Mouse (Mus musculus) embryonic facial prominence, embryonic 10.5 days (tissue): ENCODE data around the gene Rpl6. TPM values are rescaled to one million over a fixed set of nuclear protein-coding genes. Genes with fewer than 3 reads are reported as not detected.

ENCODE experiments used
- DNase-seq: peaks from one replicate; pipeline ENCODE4 v3.0.0-alpha.2; 2017; ENCODE audit warnings: low spot score
- H3K27ac ChIP-seq: fragments of 300-500 bp; sonication (generic); replicated peaks from 2 replicates; pipeline ENCODE4 v1.5.1; 2016; ENCODE audit warnings: mild to moderate bottlenecking
- H3K27me3 ChIP-seq: fragments of 300-500 bp; sonication (generic); replicated peaks from 2 replicates; pipeline ENCODE4 v1.6.1; 2016; ENCODE audit warnings: low read depth, mild to moderate bottlenecking; ENCODE audit not compliant: poor library complexity, severe bottlenecking
- H3K36me3 ChIP-seq: fragments of 300-500 bp; sonication (generic); replicated peaks from 2 replicates; pipeline ENCODE4 v1.6.1; 2016; ENCODE audit warnings: mild to moderate bottlenecking, moderate library complexity
- H3K4me1 ChIP-seq: fragments of 300-500 bp; sonication (generic); 2 replicates; pipeline ENCODE4 v1.6.1; 2016
- H3K4me3 ChIP-seq: fragments of 300-500 bp; sonication (generic); 2 replicates; pipeline ENCODE4 v1.5.1; 2016; ENCODE audit warnings: mild to moderate bottlenecking, moderate library complexity
- H3K9me3 ChIP-seq: fragments of 300-500 bp; sonication (generic); 2 replicates; pipeline ENCODE4 v1.6.1; 2016; ENCODE audit warnings: mild to moderate bottlenecking
- WGBS: fragments of 180-500 bp; shearing (Covaris S2); methylation state at CpG from one replicate; pipeline ENCODE4 v1.1.7; 2016; 5-methylcytosine and 5-hydroxymethylcytosine counted together
- polyA plus RNA-seq: library from polyadenylated mRNA; unstranded; fragments of >200 nt; fragmentation: Nextera tagmentation; extraction: Ambion mirVana; gene quantifications from 2 replicates; pipeline ENCODE4 v1.2.1, GENCODE M21; 2016

Gene Rpl6
- polyA plus RNA-seq, 1 experiment from 2014 or later, result 696 TPM

- Histone ChIP-seq H3K9me3 (no peaks in the 10 kb centered on the region), H3K27ac (no peak overlapping the region), H3K27me3 (no peaks in the 10 kb centered on the region), H3K36me3 (peaks cover 30% of the 10 kb centered on the region), H3K4me3 (no peak overlapping the region), H3K4me1 (peaks cover 3% of the 10 kb centered on the region; the same call in 1 of the 2 replicates)
- no peak for DNase-seq
- 62% methylated on average over 8 of the region's 8 CpGs for WGBS
Observed at GRCm38 (mm10) chr5:121251813-121252212, 47.5 kb downstream of the Rpl6 start.

- Histone ChIP-seq H3K27ac (no peak overlapping the region), H3K36me3 (peaks cover 39% of the 10 kb centered on the region), H3K27me3 (no peaks in the 10 kb centered on the region), H3K4me3 (no peak overlapping the region), H3K4me1 (peaks cover 3% of the 10 kb centered on the region; the same call in 1 of the 2 replicates), H3K9me3 (no peaks in the 10 kb centered on the region)
- 91% methylated on average over 18 of the region's 18 CpGs for WGBS
- no peak for DNase-seq
Observed at GRCm38 (mm10) chr5:121253816-121254497, 49.7 kb downstream of the Rpl6 start.

- H3K27me3 ChIP-seq, result no peaks in the 10 kb centered on the region
- DNase-seq, result no peak
- H3K27ac ChIP-seq, result no peak overlapping the region
- no peaks in the 10 kb centered on the region for H3K9me3 ChIP-seq
- 93% methylated on average over 7 of the region's 7 CpGs for WGBS
- H3K4me1 ChIP-seq, result peaks cover 3% of the 10 kb centered on the region; the same call in 1 of the 2 replicates
- H3K36me3 ChIP-seq, result peaks cover 45% of the 10 kb centered on the region
- no peak overlapping the region for H3K4me3 ChIP-seq
Observed at GRCm38 (mm10) chr5:121254977-121255376, 50.7 kb downstream of the Rpl6 start.

Other genes starting within 250 kb of the Rpl6 start
- gene Rph3a, start 194.4 kb upstream of the Rpl6 start, polyA plus RNA-seq, result 0.14 and 0.20 TPM in 2 replicates
- 25.0 and 25.4 TPM in 2 replicates for gene Ptpn11, start 13.1 kb upstream of the Rpl6 start, polyA plus RNA-seq
- gene Hectd4, start 15.7 kb downstream of the Rpl6 start, polyA plus RNA-seq, result 4.4 and 5.0 TPM in 2 replicates
- gene Trafd1, start 181.2 kb downstream of the Rpl6 start, polyA plus RNA-seq, result 74.1 and 74.8 TPM in 2 replicates
- gene Naa25, start 193.5 kb downstream of the Rpl6 start, polyA plus RNA-seq, result 49.4 and 53.7 TPM in 2 replicates
- gene Tmem116, start 247.4 kb downstream of the Rpl6 start, polyA plus RNA-seq, result 0.91 and 1.0 TPM in 2 replicates
- 114 and 122 TPM in 2 replicates for gene Erp29, start 248.0 kb downstream of the Rpl6 start, polyA plus RNA-seq